11 mouse cellular contexts compared by ENCODE assay signal in the genomic region with DNA sequence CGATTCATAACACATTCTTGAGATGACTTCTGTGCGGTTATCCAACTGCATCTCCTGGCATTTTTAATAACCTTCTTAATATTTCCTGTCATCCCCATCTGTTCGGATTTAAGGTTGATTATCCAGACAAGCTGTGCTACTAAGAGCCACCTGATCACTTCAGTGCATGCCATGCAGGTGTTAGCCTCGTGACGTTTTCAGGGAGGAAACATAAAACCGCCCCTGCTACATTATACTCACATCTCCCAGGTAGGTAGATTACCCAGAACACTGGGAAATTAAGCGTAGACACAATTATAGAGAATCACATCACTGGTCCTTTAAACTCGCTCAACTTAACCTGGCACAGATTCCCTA. TPM values are rescaled to one million over a fixed set of nuclear protein-coding genes. Genes with fewer than 3 reads are reported as not detected.
DNase-seq lines count a peak whose midpoint lies in the region; ATAC-seq lines count a peak whose summit lies in the region.
"Had no signal": no experiment of that assay in that cellular context is flagged by ENCODE, and none has a peak within 500 bp of the region (broad histone marks: within the 10 kb centered on the region; RNA-seq: fewer than 3 reads in every experiment).

No protein-coding gene starts in this region.

- H3K4me3 ChIP-seq in heart, embryonic 11.5 days (ENCODE audit: low read depth, low read length), result no peak overlapping the region
- peak overlapping the region; percentile 54 for H3K4me3 ChIP-seq in midbrain, embryonic 10.5 days

- H3K9me3 ChIP-seq in heart, embryonic 11.5 days (replicated peaks; ENCODE audit: control insufficient read depth, low read length), result no peaks in the 10 kb centered on the region
- H3K9me3 ChIP-seq in midbrain, embryonic 10.5 days (replicated peaks), result no peaks in the 10 kb centered on the region

- 65% methylated on average over 8 of the region's 8 CpGs for WGBS in heart, embryonic 11.5 days (ENCODE audit: insufficient replicate concordance)
- 45% methylated on average over 8 of the region's 8 CpGs for whole genome bisulfite sequencing in midbrain, embryonic 10.5 days

- H3K9ac ChIP-seq in heart, embryonic 11.5 days (ENCODE audit: low read depth, low read length), result no peak overlapping the region

- no peak for ATAC-seq in heart, embryonic 11.5 days (replicated peaks; ENCODE audit: insufficient number of reproducible peaks, low FRiP score, low TSS enrichment)
- ATAC-seq in monocyte, adult 5-6 weeks (replicated peaks; ENCODE audit: insufficient number of reproducible peaks, low FRiP score, low TSS enrichment, poor library complexity, severe bottlenecking), result no peak

- no peaks in the 10 kb centered on the region for H3K27me3 ChIP-seq in heart, embryonic 11.5 days (ENCODE audit: control insufficient read depth, insufficient read depth, low read length)
- no peaks in the 10 kb centered on the region; the same call in 1 of the 2 replicates for H3K27me3 ChIP-seq in midbrain, embryonic 10.5 days (ENCODE audit: low read depth, poor library complexity, severe bottlenecking)

- H3K4me2 ChIP-seq in heart, embryonic 11.5 days, result peak overlapping the region; percentile 45

- no peaks in the 10 kb centered on the region for H3K36me3 ChIP-seq in heart, embryonic 11.5 days (ENCODE audit: control insufficient read depth, insufficient read depth, low read length)
- H3K36me3 ChIP-seq in midbrain, embryonic 10.5 days, result no peaks in the 10 kb centered on the region

- H3K4me1 ChIP-seq in heart, embryonic 11.5 days (ENCODE audit: control insufficient read depth, insufficient read depth, low read length), result no peaks in the 10 kb centered on the region
- H3K4me1 ChIP-seq in midbrain, embryonic 10.5 days, result peaks cover 31% of the 10 kb centered on the region

- no peak overlapping the region for H3K27ac ChIP-seq in heart, embryonic 11.5 days (ENCODE audit: low read depth, low read length)
- H3K27ac ChIP-seq in midbrain, embryonic 10.5 days (replicated peaks), result peak overlapping the region; percentile 90

- no peak for DNase-seq in heart, postnatal 4 days
- peak; percentile 43 for DNase-seq in retina, adult 2 months (ENCODE audit: low read depth, low spot score)
- no peak for DNase-seq in retina, embryonic 14.5 days (ENCODE audit: low spot score)
- DNase-seq in midbrain, embryonic 10.5 days (ENCODE audit: low spot score), result no peak
- DNase-seq in adipocyte (ENCODE audit: low spot score), result no peak
- no peak for DNase-seq in frontal cortex, postnatal 36 days (ENCODE audit: low spot score in 2 of 2)
- DNase-seq: gastrocnemius, postnatal 10 days; lung, postnatal 36 days; thymus, adult 2 months had no signal

RNA-seq across cellular contexts. Expression of a gene that starts 0.3 kb away (rescaled TPM):
- polyA plus RNA-seq in heart, embryonic 11.5 days (2014; fragmentation: Nextera tagmentation; extraction: Ambion mirVana), result 325 and 363 TPM in 2 replicates
- total RNA-seq in heart, postnatal 4 days (2021), result 100 to 1,000 TPM; 985 TPM
- polyA plus RNA-seq in midbrain, embryonic 10.5 days (2016; fragmentation: Nextera tagmentation; extraction: Ambion mirVana), result 43.8 and 52.9 TPM in 2 replicates
- not detected in 3 replicates for total RNA-seq in monocyte, adult 5-6 weeks (2017)

Comparison
In these comparisons a context has a peak if more than half of its experiments do, and no peak if none do; other contexts are left out.
1. RNA of a gene that starts 0.3 kb away (total RNA-seq): 985 TPM in heart, postnatal 4 days; not detected in monocyte, adult 5-6 weeks; every median in the first group is over 100 times any median in the second.